Mouse (Mus musculus) kidney, postnatal 25 days (tissue): ENCODE measurements at regions not wholly inside any gene's neighbourhood (a gene's known extent, or its start where the extent isn't known, plus 50 kb on each side); places are given as distances from the start of the nearest gene placed in this dataset.

Experiments
- DNase-seq, 2 experiments: peaks; one replicate each; pipeline ENCODE4 v3.0.0; 2021; ENCODE audit warnings: mixed read lengths in 2 of 2

GRCm38 (mm10) chr15:96878796-96879195, 177.0 kb downstream of the Slc38a4 start:
- no peak for DNase-seq

- no peak for DNase-seq
These were observed 177.8 kb downstream of the Slc38a4 start for GRCm38 (mm10) chr15:96877931-96878330.

GRCm38 (mm10) chr15:96877271-96877670, 177.7 kb upstream of the Slc38a2 start:
- DNase-seq, result no peak

GRCm38 (mm10) chr15:96874145-96874544, 174.6 kb upstream of the Slc38a2 start:
- peak; percentile 38 to 46 for DNase-seq

GRCm38 (mm10) chr15:96873562-96873961, 174.0 kb upstream of the Slc38a2 start:
- no peak for DNase-seq

- no peak for DNase-seq
These were observed 173.6 kb upstream of the Slc38a2 start for GRCm38 (mm10) chr15:96873126-96873525.

GRCm38 (mm10) chr15:96867701-96868100, 168.2 kb upstream of the Slc38a2 start:
- no peak for DNase-seq

- DNase-seq, result no peak
These were observed 166.4 kb upstream of the Slc38a2 start for GRCm38 (mm10) chr15:96865932-96866331.

- no peak for DNase-seq
These were observed 158.2 kb upstream of the Slc38a2 start for GRCm38 (mm10) chr15:96857709-96858108.

GRCm38 (mm10) chr15:96851970-96852768, 152.6 kb upstream of the Slc38a2 start:
- DNase-seq, result no peak

GRCm38 (mm10) chr15:96848150-96848549, 148.6 kb upstream of the Slc38a2 start:
- DNase-seq, result peak in 1 of 2 experiments; percentile 39

- no peak for DNase-seq
These were observed 145.7 kb upstream of the Slc38a2 start for GRCm38 (mm10) chr15:96845221-96845620.

- DNase-seq, result no peak
These were observed 144.8 kb upstream of the Slc38a2 start for GRCm38 (mm10) chr15:96844290-96844689.

GRCm38 (mm10) chr15:96843589-96843988, 144.1 kb upstream of the Slc38a2 start:
- no peak for DNase-seq

GRCm38 (mm10) chr15:96842881-96843280, 143.4 kb upstream of the Slc38a2 start:
- DNase-seq, result no peak

- DNase-seq, result no peak
These were observed 137.1 kb upstream of the Slc38a2 start for GRCm38 (mm10) chr15:96836670-96837069.

GRCm38 (mm10) chr15:96834862-96835261, 135.3 kb upstream of the Slc38a2 start:
- no peak for DNase-seq

- DNase-seq, result no peak
These were observed 134.8 kb upstream of the Slc38a2 start for GRCm38 (mm10) chr15:96834162-96834843.

GRCm38 (mm10) chr15:96832389-96832788, 132.9 kb upstream of the Slc38a2 start:
- DNase-seq, result no peak

GRCm38 (mm10) chr15:96831256-96831655, 131.7 kb upstream of the Slc38a2 start:
- no peak for DNase-seq

GRCm38 (mm10) chr15:96830578-96830977, 131.0 kb upstream of the Slc38a2 start:
- no peak for DNase-seq

- DNase-seq, result no peak
These were observed 130.4 kb upstream of the Slc38a2 start for GRCm38 (mm10) chr15:96829941-96830340.

GRCm38 (mm10) chr15:96828681-96829080, 129.2 kb upstream of the Slc38a2 start:
- DNase-seq, result no peak

GRCm38 (mm10) chr15:96827931-96828330, 128.4 kb upstream of the Slc38a2 start:
- DNase-seq, result no peak
